Mouse (Mus musculus) c-Kit-negative CD71-positive TER-119-positive erythroid progenitor cells, embryonic 14.5 days (primary cell): ENCODE measurements around the gene Tbl1x.

Experiments
- DNase-seq: peaks from one replicate; pipeline ENCODE4 v3.0.0-alpha.2; 2013; ENCODE audit warnings: low read depth, low spot score

Gene Tbl1x

GRCm38 (mm10) chrX:77608947-77609703, 98.3 kb downstream of the Tbl1x start:
- no peak for DNase-seq

- no peak for DNase-seq
These were observed 101.1 kb downstream of the Tbl1x start for GRCm38 (mm10) chrX:77611938-77612337.

DNA sequence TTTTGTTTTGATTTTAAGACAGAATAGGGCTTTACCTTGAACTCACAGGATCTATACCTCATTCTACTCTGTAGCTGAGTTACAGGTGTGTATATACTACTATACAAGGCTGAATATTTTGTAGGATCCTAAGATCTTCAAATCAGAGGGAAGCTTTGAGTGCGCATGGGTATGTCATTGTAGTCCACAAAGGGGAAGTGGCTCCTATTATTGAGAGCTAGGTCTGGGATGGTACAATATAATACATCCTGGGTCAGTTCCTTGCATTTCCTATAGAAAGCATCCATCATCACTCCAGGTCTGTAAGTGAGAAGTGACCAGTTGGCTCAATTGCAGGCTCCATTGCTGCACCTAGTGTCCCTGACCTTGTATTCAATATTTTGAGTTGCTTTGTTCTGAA, 102.2 kb downstream of the Tbl1x start:
- DNase-seq: no peak

DNA sequence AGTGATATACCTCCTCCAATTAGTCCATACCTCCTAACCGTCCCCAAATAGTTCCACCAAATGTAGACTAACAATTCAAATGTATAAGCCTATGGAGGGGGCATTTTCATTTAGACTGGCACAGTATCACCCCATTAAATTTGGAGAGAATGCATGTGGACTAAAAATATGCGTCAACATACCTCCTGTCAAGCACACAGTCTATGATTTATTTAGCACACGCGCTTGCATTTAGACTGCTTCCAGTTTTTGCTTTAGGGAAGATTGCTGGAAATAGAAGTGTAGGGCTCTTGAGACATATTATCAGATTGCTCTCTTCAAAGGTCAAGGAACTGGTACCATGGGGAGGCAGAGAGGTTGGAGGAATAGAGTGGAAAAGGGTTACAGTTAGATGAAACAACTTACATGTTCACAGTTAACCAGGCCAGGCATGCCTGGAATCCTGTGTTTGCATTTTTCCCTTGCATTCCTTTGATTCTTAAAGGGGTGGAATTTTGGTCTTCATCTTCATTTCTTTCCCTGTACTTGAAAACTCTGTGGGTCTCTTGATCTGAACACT, 105.0 kb downstream of the Tbl1x start:
- no peak for DNase-seq

DNA sequence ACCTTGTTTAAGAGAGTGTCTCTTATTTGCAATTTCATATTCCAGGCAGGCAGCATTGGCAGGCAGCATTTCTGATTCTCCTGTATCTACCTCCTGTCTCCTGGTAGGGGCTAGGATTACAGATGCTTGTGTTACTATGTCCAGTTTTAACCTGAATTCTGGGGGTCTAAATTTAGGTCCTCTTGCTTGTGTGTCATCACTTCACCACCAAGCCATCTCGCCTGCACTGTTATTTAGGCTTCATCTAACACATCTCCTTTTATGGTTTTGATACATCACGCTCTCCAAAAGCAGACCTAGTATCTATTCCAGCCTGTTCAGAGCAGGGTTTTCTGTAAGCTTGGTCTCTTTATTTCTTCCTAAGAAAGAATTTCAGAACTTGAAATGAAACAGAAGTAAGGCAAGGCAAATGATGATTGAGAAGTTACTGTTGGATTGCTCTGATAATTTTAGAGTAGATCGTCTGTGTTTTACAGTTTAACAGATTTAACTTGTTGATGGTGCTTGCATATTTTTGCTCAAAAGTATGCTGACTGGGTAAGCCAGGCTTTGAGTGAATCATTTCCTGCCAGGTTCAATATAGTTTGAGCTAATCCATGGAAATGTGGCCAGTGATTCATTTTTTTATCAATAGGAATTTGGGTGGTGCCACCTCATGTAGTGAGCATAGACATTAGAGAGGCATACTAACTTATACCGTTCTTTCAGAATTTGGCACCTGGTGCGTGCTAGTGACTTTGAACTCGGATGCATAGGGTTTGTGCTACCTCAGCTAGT, 106.7 kb downstream of the Tbl1x start:
- no peak for DNase-seq

DNA sequence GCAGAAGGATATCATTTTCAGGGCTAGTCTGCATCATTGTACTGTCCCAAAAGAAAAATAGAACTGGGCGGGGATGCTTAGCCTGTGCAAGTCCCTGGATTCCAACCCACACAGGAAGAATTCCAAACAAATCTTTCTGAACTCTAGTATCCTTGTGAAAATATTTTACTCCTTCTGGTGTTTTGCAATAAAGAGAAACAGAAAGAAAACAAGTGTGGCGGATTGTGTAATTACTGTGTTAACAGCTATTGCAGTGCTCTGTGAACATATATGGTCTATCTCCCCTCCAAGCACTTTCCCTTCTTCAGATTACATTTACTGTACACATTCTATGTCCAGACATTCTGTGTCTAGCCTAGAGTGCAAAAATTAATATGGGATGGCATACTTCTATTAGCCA, 119.6 kb downstream of the Tbl1x start:
- no peak for DNase-seq

DNA sequence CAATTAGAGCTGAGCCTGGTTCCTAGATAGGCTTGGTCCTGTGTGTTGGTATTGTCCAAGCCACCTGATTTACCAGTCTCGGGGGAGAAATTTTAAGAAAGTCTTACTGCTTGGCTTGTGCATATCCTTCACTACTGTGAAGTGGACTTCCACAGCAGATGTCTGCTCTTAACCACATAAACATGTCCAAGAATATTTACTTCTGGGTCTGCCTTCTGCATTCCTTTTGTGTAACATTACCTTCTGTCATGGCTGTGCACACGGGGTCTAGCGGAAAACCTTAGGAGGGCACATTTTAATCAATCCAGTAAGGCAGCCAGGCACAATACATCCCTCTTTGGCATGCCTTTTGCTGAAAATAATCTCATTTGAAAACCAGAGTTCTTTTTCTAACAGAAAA, 125.7 kb downstream of the Tbl1x start:
- DNase-seq: no peak

DNA sequence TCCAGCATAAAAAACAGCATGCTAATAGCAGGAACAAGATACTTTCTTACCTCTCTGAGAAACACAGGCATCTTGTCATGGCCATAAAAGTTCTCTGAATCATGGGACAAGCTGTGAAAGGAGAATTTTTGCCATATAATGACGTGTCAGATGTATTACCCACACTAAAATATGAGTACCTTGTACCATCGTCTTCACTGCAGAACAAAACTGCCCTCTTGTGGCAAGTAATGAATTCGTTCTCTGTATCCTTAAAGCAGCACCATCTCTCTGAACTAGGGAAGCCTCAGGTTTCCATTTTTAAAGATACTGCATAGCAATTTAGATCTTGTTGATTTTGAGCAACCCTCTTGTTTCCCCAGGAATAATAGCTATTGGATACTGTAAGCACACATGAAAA, 127.3 kb downstream of the Tbl1x start:
- no peak for DNase-seq

GRCm38 (mm10) chrX:77640301-77640700, 129.5 kb downstream of the Tbl1x start:
- DNase-seq: no peak

GRCm38 (mm10) chrX:77646164-77646563, 135.4 kb downstream of the Tbl1x start:
- no peak for DNase-seq

- DNase-seq: no peak
These were observed 139.4 kb downstream of the Tbl1x start for GRCm38 (mm10) chrX:77650246-77650645.

DNA sequence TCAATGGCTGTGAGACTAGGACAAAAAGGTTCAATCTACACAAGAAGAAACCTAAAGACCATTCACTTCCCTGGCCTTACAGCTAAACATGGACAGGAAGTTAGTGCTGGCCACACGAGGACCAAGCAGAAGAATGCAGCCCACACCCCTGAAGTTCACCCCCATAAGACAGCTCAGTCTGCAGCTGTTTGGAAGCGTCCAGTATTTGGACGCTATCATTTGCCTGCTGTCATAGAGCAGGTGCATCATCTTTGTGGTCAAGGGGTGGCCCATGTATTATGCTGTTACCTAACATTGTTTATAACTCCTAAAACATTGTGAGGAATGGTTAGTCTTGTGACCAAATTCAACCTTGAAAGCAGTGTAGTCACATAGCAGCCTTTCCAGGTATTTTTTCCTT, 151.2 kb downstream of the Tbl1x start:
- no peak for DNase-seq

- DNase-seq: no peak
These were observed 152.5 kb downstream of the Tbl1x start for GRCm38 (mm10) chrX:77663276-77663675.

DNA sequence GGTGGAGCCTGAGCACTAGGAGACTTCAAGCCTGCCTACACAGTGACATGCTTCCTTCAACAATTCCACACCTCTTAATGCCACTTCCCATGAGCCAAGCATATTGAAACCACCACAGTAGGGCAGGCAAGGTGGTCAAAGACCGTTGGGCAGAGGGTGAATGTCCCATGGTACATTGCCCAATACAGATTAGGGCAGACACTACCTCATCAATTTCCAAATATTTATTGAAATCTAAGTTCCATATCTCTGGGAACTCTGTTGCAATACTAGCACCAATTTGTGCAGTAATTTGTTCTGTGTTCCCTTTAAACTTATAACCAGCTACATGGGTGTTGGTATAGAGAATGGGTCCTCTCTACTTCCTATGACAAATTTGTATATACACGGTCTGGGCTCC, 154.2 kb downstream of the Tbl1x start:
- DNase-seq: no peak

GRCm38 (mm10) chrX:77666911-77667310, 156.1 kb downstream of the Tbl1x start:
- no peak for DNase-seq

GRCm38 (mm10) chrX:77667441-77667840, 156.6 kb downstream of the Tbl1x start:
- DNase-seq: no peak

- no peak for DNase-seq
These were observed 159.2 kb downstream of the Tbl1x start for GRCm38 (mm10) chrX:77669779-77670550.
